Mouse (Mus musculus) liver, postnatal 0 days (tissue): ENCODE results near the gene Lrmp. TPM values are rescaled to one million over a fixed set of nuclear protein-coding genes. Genes with fewer than 3 reads are reported as not detected.
"Not testable (repeated sequence)": the region's sequence is repeated elsewhere in the genome, so short reads cannot be mapped to it uniquely, and the experiment has no call there.

ENCODE experiments used
- ATAC-seq: fragments of 200-750 bp; cut with Nextera tagmentation; 2 replicates; pipeline ENCODE4 v1.8.0; 2017; ENCODE audit warnings: mild to moderate bottlenecking, moderate library complexity
- DNase-seq: peaks from one replicate; pipeline ENCODE4 v3.0.0-alpha.2; 2016
- H3K27ac ChIP-seq: fragments of 300-500 bp; sonication (generic); 2 replicates; pipeline ENCODE4 v1.5.1; 2014; ENCODE audit warnings: antibody characterized with exemption, moderate library complexity, mild to moderate bottlenecking, low read depth
- H3K27me3 ChIP-seq: fragments of 300-500 bp; sonication (generic); 2 replicates; pipeline ENCODE4 v1.6.1; 2014; ENCODE audit warnings: low read length, control low read depth, mixed read lengths; ENCODE audit not compliant: insufficient read depth
- H3K36me3 ChIP-seq: fragments of 300-500 bp; sonication (generic); replicated peaks from 2 replicates; pipeline ENCODE4 v1.6.1; 2014; ENCODE audit warnings: mild to moderate bottlenecking, control low read depth, low read length, moderate library complexity, mixed read lengths; ENCODE audit not compliant: insufficient read depth
- H3K4me1 ChIP-seq: fragments of 300-500 bp; sonication (generic); 2 replicates; pipeline ENCODE4 v1.6.1; 2014; ENCODE audit warnings: antibody characterized with exemption, mild to moderate bottlenecking, control low read depth; ENCODE audit not compliant: insufficient read depth
- H3K4me2 ChIP-seq: fragments of 300-500 bp; sonication (generic); 2 replicates; pipeline ENCODE4 v1.6.1; 2014; ENCODE audit warnings: low read depth, mild to moderate bottlenecking, low read length, moderate library complexity, mixed read lengths
- H3K4me3 ChIP-seq: fragments of 300-500 bp; sonication (generic); 2 replicates; pipeline ENCODE4 v1.5.1; 2014; ENCODE audit warnings: low read depth, low read length
- H3K9ac ChIP-seq: fragments of 300-500 bp; sonication (generic); replicated peaks from 2 replicates; pipeline ENCODE4 v1.6.1; 2014; ENCODE audit warnings: mild to moderate bottlenecking, moderate library complexity
- H3K9me3 ChIP-seq: fragments of 300-500 bp; sonication (generic); 2 replicates; pipeline ENCODE4 v1.6.1; 2016; ENCODE audit warnings: mild to moderate bottlenecking, control low read depth, low read length, mixed read lengths
- CTCF ChIP-seq: sonication (generic); IDR thresholded peaks from 2 replicates; pipeline ENCODE4 v1.5.1; 2016; ENCODE audit warnings: antibody characterized with exemption, low read depth
- EP300 ChIP-seq: IDR thresholded peaks from 2 replicates; pipeline ENCODE4 v1.6.1; 2016; ENCODE audit warnings: antibody characterized with exemption, low read depth, mild to moderate bottlenecking
- WGBS: fragments of 180-500 bp; shearing (Covaris S2); extraction: QIAGEN DNeasy Blood & Tissue Kit; methylation state at CpG from one replicate; pipeline ENCODE4 v1.1.7; 2014; ENCODE audit not compliant: insufficient replicate concordance; 5-methylcytosine and 5-hydroxymethylcytosine counted together
- polyA plus RNA-seq: library from polyadenylated mRNA; unstranded; fragments of >200 nt; fragmentation: Nextera tagmentation; extraction: Ambion mirVana; gene quantifications from 2 replicates; pipeline ENCODE4 v1.2.1, GENCODE M21; 2015

Lrmp gene
- polyA plus RNA-seq, 1 experiment from 2014 or later = 28.0 TPM

GRCm38 (mm10) chr6:145089373-145089772 is 26.1 kb upstream of the Lrmp start:
- Histone ChIP-seq H3K4me3 (no peak overlapping the region), H3K36me3 (no peaks in the 10 kb centered on the region), H3K27me3 (no peaks in the 10 kb centered on the region), H3K9ac (no peak overlapping the region), H3K9me3 (no peaks in the 10 kb centered on the region), H3K27ac (peak overlapping the region; percentile 30; the same call in 1 of the 2 replicates), H3K4me1 (no peaks in the 10 kb centered on the region), H3K4me2 (no peak overlapping the region)
- ATAC-seq = peak; percentile 40
- WGBS = 31% methylated on average over 4 of the region's 4 CpGs
- TF ChIP-seq CTCF (no peak), EP300 (0 out of 2 replicates have a peak, but pooled peaks have one; percentile 12)
- no peak for DNase-seq

- Histone ChIP-seq H3K4me1 (no peaks in the 10 kb centered on the region), H3K27me3 (no peaks in the 10 kb centered on the region), H3K4me3 (no peak overlapping the region), H3K4me2 (no peak overlapping the region), H3K27ac (peak overlapping the region; percentile 49), H3K9ac (no peak overlapping the region), H3K9me3 (no peaks in the 10 kb centered on the region), H3K36me3 (no peaks in the 10 kb centered on the region)
- TF ChIP-seq CTCF (no peak), EP300 (no peak; the same call in 1 of the 2 replicates)
- ATAC-seq = peak; percentile 65
- peak; percentile 28 for DNase-seq
- WGBS = 42% methylated on average over 6 of the region's 6 CpGs
These were observed 25.1 kb upstream of the Lrmp start for GRCm38 (mm10) chr6:145090201-145090863.

- no peaks in the 10 kb centered on the region for H3K9me3 ChIP-seq
- DNase-seq (no peak), ATAC-seq (peak; percentile 40)
- H3K9ac ChIP-seq = no peak overlapping the region
- WGBS = 56% methylated on average over 5 of the region's 5 CpGs
- no peak overlapping the region for H3K4me3 ChIP-seq
- no peaks in the 10 kb centered on the region for H3K4me1 ChIP-seq
- no peak overlapping the region for H3K4me2 ChIP-seq
- H3K27ac ChIP-seq = peak overlapping the region; percentile 49; the same call in 1 of the 2 replicates
- H3K36me3 ChIP-seq = no peaks in the 10 kb centered on the region
- TF ChIP-seq EP300 (no peak), CTCF (peak; percentile 44)
- H3K27me3 ChIP-seq = no peaks in the 10 kb centered on the region
These were observed 24.5 kb upstream of the Lrmp start for GRCm38 (mm10) chr6:145090928-145091327.

GRCm38 (mm10) chr6:145091998-145092397 is 23.5 kb upstream of the Lrmp start:
- H3K4me3 ChIP-seq = no peak overlapping the region
- H3K27me3 ChIP-seq = no peaks in the 10 kb centered on the region
- no peaks in the 10 kb centered on the region for H3K4me1 ChIP-seq
- no peak overlapping the region for H3K4me2 ChIP-seq
- H3K36me3 ChIP-seq = no peaks in the 10 kb centered on the region
- WGBS = 74% methylated on average over 7 of the region's 7 CpGs
- ATAC-seq (no peak), DNase-seq (no peak)
- TF ChIP-seq CTCF (no peak), EP300 (no peak)
- H3K9ac ChIP-seq = no peak overlapping the region
- no peak overlapping the region for H3K27ac ChIP-seq
- H3K9me3 ChIP-seq = no peaks in the 10 kb centered on the region

- not testable (repeated sequence) for H3K27ac ChIP-seq, H3K4me2 ChIP-seq, H3K9ac ChIP-seq, H3K4me3 ChIP-seq, H3K36me3 ChIP-seq, H3K27me3 ChIP-seq, H3K4me1 ChIP-seq, DNase-seq, ATAC-seq, H3K9me3 ChIP-seq
- WGBS = 48% methylated on average over 7 of the region's 7 CpGs
These were observed 22.3 kb upstream of the Lrmp start for GRCm38 (mm10) chr6:145093038-145093622.

GRCm38 (mm10) chr6:145094431-145094830 is 21.0 kb upstream of the Lrmp start:
- H3K9ac ChIP-seq = no peak overlapping the region
- DNase-seq = no peak
- TF ChIP-seq EP300 (no peak), CTCF (no peak)
- 72% methylated on average over 4 of the region's 4 CpGs for whole genome bisulfite sequencing
- H3K4me1 ChIP-seq = no peaks in the 10 kb centered on the region
- H3K4me2 ChIP-seq = no peak overlapping the region
- no peak overlapping the region for H3K27ac ChIP-seq
- H3K9me3 ChIP-seq = no peaks in the 10 kb centered on the region
- no peaks in the 10 kb centered on the region for H3K36me3 ChIP-seq
- no peak for ATAC-seq
- H3K27me3 ChIP-seq = no peaks in the 10 kb centered on the region
- H3K4me3 ChIP-seq = no peak overlapping the region
